Mouse (Mus musculus) E14TG2a.4 (cell line): ENCODE measurements around the gene Pbld2.

Source experiments
- CTCF ChIP-seq: conservative IDR thresholded peaks from 2 replicates; pipeline ENCODE4 v1.5.1; 2014; ENCODE audit warnings: low read length
- POU5F1 ChIP-seq: IDR thresholded peaks from 2 replicates; pipeline ENCODE4 v1.6.1; 2014; ENCODE audit warnings: low read length, borderline replicate concordance

GRCm38 (mm10) chr10:63062696-63063095 is 38.6 kb downstream of the Pbld2 start:
- TF ChIP-seq CTCF, result no peak
- TF ChIP-seq POU5F1, result no peak
